Mouse (Mus musculus): Measurements from ENCODE around the gene Cadps2.

- TF ChIP-seq CTCF (IDR thresholded peaks at IDR 0.05; ENCODE audit: low read depth, low read length) (no peak), POLR2A (IDR thresholded peaks at IDR 0.05; ENCODE audit: insufficient read depth, low read length) (no peak), EP300 (IDR thresholded peaks at IDR 0.05; ENCODE audit: insufficient read depth, low read depth, low read length) (no peak)
Observed at GRCm38 (mm10) chr6:23810087-23810486, 29.1 kb downstream of the Cadps2 start.
